Mouse (Mus musculus) cerebellum, adult 9-10 months (tissue): ENCODE data around the gene A830018L16Rik.
A peak's percentile ranks its signal among the peaks of the same experiment; 100 is the strongest.
"Not testable (repeated sequence)": the region's sequence is repeated elsewhere in the genome, so short reads cannot be mapped to it uniquely, and the experiment has no call there.

Experiments used
- DNase-seq: peaks from one replicate; pipeline ENCODE4 v3.0.0; 2022

Gene A830018L16Rik

DNA sequence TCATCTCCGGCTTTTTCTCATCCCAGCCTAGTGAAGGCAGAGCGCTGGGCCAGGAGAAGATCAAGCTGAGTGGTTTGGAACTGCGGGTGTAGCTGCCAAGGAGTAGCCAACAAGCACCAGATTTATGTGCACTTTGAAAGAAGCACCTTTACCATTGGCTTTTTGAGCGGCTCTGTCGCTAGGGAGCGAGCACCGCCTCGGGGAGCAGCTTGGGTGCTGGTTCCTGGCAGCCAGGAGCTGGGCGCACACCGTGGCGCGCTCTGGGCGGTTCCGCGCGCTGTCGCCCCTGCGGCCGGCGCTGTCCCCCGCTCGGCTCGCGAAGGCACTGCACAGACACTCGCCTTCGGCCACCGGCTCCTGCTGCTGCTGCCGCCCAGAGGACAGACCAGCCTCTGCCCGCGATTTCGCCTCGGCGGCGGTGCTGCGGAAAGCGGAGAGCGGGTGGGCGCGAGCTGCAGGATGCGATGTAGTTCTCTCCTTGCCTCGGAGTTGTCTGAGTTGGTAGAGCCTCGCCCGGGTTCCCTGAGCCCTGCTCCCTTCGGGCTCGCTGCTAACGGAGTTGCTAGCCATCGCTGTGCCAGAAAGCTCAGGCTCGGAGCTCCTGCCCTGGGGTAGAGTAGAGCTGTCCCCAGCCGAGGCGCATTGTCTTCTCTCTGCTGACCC lies at the start of gene A830018L16Rik:
A830018L16Rik (plus strand) TSS at position 212 of the 663 bp plus-strand sequence.
- DNase-seq, result peak; percentile 39

DNA sequence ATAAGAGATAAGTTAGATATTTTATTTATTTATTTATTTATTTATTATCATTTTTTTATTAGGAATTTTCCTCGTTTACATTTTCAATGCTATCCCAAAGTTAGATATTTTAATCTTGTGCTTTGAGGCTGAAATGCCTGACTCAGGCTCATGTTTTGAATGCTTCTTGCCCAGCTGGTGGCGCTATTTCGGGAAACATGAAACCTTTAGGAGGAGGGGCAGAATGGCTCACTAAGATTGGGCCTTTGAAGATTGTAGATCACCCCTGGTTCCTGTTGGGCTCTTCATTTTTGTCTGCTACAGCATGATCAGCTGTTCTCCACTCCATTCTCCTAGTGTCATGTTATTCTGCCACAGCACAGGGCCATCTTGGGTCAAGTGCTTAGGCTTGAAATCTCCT lies 28.1 kb upstream of the A830018L16Rik start:
- DNase-seq, result no peak

DNA sequence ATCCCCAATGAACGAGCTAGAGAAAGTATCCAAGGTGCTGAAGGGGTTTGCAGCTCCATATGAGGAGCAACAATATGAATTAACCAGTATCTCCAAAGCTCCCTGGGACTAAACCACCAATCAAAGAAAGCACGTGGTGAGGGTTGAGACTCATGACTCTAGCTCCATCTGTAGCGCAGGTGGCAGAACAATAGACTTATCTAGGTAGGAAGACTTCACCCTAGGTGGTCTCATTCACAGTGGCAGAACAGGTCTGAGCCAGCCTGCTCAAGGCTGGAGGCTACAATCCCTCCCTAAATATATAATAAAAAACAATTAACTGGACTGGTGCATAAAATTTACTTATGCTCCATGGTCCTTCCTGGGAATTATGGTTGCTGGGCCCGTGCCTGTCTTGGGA lies 18.5 kb upstream of the A830018L16Rik start:
- DNase-seq, result no peak

DNA sequence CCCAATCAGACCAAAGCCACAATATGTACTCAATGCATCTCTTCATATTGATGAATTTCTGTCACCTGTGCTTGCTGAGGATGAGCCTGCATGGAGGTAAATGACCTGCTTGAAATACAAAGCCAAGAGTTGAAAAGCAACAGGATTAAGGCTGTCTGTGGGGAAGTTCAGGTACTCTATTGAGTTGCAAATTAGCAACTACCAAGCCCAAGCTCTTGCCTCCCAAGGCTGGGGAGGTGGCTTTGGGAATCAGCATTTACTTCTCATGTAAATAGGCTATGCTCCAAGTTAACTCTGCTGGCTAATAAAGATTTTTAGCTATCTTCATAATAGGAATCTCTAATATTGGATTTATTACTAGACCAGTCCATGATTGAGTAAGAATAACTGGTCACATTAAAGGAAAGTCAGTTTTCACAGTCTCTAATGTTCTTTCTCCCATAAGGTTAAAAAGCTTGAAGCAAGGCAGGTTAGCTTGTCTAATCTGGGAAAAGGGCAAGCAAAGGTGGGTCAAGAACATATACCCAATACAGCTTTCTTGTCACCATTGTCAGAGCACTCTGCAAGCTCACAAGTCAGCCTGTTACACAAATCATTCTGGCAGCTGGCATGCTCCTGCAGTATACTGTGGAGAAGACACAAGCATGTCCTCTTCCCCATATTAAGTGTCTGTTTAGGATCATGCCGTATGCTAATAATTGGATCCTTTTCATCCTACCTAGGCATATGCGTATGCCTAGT lies 17.7 kb upstream of the A830018L16Rik start:
- DNase-seq, result no peak

DNA sequence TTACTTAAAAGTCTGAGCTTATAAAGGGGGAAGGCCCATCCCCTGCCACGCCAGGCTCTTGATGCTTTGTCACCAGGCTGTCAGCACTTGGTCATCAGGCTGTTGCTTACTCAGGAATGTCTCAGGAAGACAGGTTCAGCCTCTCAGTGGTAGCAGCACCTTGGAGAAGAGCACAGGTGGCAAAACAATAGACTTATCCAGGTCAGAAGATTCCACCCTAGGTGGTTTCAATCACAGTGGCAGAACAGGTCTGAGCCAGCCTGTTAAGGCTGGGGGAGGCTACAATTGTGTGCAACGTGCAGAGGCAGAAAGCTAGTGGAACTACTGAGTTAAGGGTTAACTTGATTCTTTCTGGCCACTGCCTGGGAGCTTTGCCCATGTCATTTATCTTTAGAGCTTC lies 12.7 kb upstream of the A830018L16Rik start:
- DNase-seq, result no peak

DNA sequence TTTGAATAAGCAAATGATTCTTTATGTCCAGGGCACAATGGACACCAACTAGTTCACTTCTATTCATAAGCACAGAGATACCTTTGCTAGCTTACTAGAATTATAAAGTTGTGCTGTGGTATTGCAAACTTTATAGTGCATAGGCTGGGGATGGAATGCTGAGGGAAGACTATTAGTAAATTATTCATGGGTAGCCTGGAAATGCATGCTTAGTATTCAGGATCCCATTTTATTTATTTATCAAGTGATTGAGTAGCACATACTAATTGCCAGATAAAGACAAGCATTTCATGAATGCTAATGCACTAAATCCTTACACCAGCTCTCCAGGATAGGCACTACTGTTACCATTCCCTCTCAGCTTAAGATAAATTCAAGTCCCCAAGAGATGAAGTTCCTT lies 8.4 kb upstream of the A830018L16Rik start:
- DNase-seq, result no peak

DNA sequence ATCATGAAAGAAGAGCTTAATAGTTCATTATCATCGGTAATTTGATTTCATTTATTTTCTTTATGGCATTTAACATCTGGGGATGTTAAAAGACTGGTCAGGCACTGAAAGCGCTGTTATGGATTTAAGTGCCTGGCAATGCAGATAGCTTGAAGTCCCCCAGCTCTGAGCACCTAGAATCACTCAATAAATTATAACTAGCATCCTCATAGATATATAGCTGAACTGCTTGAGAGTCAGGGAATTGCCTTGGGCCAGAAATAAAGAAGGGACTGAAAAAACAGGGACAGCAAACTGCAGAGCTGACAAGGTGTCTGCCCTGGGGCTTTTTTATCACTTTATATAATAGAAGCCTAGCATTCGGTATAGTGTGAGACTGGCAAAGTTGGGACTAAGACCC lies 7.9 kb upstream of the A830018L16Rik start:
- no peak for DNase-seq

DNA sequence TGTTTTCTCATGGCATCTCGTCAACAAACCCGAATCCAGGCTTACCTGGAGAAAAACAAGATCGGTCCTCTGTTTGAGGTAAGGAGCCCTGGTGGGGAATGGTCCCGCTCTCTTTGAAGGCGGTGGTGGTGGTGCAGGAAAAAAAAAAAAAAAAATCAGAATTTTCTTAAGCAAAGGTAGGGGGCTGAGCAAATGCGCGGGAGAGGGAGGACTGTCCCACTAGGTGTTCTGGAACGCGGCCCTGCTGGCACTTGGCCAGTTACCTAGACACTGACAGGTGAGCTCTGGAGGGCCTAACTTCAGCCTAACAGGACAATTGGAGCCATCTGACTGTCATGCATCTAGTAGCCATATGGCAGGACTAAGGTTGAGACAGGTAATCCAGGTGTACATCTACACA lies 655 bp downstream of the A830018L16Rik start:
- DNase-seq, result peak; percentile 47

DNA sequence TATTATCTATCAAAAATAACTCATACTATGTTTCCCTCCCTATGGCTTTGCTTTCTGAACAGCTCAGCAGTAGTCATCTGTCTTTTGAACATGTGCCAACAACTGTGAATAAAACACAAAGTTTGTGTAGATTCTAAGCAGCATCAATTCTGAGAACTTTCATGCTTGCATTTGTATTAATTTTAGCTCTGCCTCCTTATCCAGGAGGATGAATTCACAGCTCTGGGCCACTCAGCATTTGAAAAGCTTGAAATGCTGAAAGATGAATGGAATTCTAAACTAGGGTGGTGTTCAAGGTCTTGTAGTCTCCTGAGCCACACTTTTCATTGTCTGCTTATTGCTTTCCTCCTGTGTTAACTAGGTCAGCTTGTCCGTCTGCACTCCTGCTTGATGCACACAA lies 13.4 kb downstream of the A830018L16Rik start:
- DNase-seq, result no peak

DNA sequence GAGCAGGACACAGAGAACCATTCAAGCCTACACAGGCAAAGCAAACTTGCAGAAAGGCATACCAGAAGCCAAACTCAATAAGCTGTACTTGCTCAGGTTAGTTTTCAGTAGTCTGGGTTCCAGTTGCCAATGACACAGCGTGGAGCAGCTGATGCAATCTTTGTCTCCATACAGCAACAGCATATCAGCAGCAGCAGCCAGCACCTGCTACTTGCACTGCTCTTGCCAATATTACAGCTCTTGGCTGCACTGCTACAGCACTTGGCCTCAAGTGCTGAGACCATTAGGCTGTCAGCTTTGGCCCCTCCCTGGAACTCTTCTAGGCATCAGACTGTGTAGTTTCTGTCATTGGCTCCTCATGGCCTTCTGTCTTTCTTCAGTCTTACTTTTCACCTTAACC lies 44.4 kb downstream of the A830018L16Rik start:
- DNase-seq, result no peak

DNA sequence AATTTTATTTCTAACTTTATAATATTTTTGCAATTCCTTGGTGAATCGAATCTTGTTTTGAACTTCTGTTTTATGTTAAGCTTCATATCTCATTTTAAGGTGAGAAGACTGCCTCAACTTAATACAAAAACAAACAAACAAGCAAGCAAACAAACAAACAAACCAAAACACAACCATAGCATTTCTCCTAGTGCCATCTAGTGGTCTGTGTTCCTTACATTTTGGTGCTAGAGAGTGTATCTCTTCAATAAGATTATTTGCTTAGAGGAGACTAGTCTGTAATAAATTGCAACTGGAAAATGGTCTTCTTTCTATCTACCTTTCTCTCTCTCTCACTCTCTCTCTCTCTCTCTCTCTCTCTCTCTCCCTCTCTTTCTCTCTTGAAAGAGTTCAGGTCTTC lies 52.4 kb downstream of the A830018L16Rik start:
- no peak for DNase-seq

DNA sequence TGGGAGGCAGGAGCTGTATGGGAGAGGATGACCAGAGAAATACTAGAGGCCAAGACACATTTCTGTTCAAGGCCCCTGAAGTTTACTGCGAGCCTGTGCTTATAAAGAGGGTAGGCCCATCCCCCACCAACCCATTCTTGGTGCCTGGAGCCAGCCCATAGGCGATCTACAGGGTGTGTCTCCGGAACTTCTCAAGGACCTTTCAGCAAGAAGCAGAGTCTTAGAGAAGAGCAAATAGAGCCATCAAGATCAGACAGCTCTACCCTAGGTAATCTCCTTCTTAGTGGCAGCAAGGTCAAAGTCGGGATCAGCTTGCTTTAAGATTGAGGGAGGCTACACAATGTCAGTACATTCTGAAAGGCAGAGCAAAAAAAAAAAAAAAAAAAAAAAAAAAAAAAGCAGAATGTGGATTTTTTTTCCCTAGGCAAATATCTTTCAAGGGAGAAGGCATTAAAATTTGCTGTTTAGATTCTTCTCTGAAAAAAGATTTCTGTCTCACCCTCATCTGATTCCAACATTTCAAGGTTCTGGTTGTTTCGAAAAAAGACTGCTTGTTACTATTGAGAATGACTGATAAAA lies 53.2 kb downstream of the A830018L16Rik start:
- no peak for DNase-seq

DNA sequence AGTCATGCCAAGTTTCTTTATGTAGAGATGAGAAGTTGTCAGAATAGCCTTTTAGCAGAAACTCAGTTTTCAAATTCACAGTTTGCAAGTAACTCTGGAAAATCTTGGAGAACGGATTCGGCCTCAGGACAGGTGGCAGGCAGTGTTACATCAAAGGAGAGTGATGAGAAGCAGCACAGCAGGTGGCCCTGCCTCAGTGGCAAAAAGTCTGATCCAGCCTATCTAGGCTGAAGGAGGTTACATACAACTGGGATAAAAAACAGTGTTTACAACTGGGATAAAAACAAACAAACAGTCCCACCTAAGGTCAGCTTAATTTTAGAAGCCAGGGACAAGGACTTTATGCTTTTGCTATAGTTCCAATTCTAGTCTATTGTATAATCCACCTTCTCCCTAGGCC lies 79.0 kb downstream of the A830018L16Rik start:
- no peak for DNase-seq

DNA sequence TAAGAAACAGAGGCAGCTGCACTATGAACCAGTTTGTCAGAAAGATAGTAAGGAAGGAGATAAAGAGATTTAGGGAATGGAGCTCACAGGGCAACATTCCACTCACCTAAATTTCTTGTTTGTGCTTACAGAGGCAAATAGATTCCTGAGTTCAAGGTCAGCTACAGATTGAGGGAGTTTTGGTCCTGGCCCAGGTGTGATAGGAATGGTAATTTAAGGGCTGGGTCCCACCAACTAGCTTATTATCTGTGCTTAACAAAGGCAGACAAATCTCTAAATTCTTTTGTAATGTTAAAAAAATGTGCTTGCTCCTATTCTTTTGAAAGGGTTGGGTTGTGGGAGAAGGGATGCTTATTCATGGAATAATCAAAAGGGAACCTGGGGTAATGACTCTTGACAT lies 87.7 kb downstream of the A830018L16Rik start:
- DNase-seq, result no peak

DNA sequence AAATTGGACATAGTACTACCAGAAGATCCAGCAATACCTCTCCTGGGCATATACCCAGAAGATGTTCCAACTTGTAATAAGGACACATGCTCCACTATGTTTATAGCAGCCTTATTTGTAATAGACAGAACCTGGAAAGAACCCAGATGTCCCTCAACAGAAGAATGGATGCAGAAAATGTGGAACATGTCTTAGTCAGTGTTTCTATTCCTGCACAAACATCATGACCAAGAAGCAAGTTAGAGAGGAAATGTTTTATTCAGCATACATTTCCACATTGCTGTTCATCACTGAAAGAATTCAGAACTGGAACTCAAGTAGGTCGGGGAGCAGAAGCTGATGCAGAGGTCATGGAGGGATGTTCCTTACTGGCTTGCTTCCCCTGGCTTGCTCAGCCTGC lies 135.9 kb downstream of the A830018L16Rik start:
- DNase-seq, result not testable (repeated sequence)

DNA sequence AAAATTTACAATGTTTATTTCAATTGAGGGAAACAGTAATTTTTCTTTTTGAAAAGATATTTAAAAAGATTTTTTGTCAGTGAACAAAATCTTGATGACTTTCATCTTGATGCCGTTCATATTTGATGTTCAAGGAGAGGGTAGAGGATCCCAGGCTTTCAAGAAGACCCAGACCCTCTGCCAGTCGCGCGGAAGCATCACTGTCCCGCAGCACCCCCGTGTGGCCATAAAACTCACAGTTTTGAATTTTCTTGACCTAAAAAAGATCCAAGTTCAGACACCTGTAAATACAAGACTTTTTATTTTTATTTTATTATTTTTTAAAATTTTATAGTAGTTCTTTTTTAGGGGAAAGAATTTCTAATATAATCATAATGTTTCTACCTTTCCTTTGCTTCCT lies 151.4 kb downstream of the A830018L16Rik start:
- no peak for DNase-seq

DNA sequence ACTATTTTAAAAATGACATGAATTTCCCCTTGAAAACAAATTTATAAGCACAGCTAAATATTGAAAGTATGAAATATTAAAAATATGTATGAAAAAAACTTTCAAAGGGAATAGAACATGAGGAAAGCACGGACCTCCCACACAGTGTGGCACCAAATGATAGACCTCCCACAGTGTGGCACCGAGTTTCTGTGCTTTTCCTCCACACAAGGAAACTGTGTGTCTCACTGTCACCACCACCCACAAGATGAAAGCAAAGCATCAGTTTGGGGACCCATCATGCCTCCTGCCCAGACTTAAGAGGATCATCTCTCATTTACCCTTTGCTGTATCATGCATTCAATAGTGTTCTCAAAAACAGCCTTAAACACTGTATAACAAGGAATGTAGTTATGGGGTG lies 152.8 kb downstream of the A830018L16Rik start:
- DNase-seq, result no peak

DNA sequence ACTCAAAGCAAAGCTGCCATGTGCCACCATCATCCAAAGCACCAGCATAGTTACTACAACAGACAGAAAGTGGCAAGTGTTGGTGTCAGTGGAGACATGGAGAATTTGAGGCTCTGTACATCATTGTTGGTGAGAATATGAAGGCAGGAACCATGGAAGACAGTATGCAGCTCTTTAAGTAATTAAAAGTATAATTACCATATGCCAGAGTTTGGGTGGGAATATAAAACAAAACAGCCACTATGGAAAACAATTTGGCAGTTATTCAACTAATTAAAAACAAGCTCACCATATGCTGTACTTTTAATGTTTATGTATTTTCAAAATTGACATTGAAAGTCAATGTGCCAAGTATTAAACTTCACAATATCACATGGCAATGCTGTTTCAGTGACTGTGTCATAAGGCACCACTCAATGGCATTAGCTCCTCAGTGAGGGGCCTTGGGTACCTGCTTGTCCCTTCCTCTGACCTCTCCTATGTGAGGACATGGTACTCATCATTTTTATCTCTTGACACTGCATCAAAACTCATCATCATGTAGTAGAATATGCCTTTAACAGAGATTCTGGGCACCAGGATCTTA lies 153.5 kb downstream of the A830018L16Rik start:
- no peak for DNase-seq

DNA sequence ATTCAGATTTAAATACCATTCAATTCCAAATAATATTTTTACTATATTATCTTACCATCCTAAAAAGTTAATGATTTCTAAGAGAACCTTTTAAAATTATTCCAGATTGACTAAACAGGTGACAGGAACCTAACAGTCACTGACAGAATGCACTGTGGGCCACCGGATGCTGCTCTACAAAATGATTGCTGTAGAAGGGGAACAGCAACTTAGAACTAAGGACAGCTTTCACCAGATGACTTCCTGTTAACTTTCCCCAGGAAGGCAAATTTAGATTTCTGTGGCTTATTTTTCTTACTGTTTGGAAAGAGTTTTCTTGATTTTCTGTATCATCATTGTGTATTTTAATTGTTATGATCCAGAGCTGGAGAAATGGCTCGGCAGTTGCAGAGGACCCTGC lies 156.4 kb downstream of the A830018L16Rik start:
- DNase-seq, result no peak

DNA sequence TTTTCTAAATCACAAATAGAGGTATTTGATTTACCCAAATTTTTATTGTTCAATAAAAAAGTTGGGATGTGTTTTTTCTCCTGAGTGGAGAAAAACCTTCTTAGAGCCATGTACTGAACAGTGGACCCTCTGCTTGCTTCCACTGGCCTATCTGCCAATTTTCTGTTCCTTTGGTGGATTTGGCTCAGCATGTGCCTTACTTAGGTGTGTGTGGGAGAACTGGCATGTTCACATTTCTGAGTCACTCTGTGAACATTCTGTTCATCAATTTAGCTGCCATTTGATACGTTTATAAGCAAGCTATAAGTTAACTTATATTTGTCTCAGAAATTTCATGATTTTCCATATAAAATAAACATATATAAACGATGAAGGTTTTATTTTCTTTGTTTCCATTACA lies 159.6 kb downstream of the A830018L16Rik start:
- no peak for DNase-seq

DNA sequence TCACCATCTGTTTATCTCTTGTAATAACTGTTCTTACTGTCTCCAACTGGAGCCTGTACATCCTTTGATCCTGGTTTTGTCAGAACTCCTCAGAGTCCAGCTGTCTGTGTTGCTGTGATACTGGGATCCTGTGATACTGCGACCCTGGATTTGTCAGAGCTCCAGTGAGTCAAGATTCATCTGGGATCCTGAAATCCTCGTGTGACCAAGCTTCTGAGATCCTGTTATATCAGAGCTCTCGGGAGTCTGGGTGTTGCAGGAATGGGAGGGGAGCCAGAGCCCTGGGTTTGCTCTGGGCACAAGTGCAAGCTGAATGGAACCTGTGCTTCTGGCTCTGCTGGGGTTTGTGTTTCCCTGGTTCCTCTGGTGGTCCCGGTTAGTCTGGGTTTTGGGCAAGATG lies 166.1 kb downstream of the A830018L16Rik start:
- DNase-seq, result no peak

DNA sequence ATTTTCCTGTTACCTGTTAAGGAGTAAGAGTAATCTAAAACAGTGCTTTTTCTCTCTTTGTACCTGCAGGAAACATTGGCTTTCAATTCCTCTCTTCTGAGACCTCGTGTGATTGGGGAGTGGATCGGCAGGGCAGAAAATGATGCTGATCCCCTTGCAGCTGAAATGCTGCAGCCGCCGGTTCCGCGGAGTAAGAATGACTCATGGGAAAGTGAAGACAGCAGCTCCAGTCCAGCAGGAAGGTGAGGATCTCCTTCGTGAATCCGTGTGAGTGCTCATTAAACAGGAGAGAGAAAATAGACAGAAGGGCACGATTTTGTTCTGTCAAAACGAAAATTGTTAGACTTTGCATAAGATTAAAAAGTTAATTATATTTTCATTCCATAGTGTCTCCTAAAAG lies 174.4 kb downstream of the A830018L16Rik start:
- DNase-seq, result no peak

DNA sequence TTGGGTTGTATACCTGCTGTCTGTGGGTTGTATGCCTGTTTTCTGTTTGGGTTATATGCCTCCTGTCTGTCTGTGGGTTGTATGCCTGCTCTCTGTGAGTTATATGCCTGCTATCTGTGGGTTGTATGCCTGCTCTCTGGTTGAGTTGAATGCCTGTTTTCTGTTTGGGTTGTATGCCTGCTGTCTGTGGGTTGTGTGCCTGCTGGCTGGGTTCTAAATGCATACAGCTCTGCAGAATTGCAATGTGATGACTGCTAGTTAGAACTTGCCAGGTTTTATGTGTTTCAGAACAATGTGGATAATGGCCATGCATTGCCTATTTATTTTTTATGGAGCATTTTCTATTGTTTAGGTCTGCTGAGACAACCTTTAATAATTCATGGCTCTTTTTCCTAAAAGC lies 236.2 kb downstream of the A830018L16Rik start:
- DNase-seq, result no peak

DNA sequence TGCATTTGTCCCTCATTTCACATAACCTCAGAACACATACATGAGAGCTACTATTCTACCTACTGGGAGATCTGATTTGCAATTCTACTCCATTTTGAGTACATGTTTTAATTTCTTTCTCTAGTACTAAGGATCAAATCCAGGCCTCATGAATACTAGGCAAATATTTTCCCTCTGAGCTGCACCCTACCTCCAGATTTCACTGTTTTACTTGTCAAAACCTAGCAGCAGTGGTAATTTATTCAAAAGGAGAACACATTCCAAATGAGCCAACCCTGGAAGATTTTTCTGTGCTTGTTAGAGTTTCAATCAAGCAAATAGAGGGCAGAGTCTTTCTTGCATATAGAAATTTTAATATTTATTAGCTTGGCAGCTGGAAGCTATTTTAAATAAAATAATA lies 238.9 kb downstream of the A830018L16Rik start:
- DNase-seq, result no peak
